Mouse (Mus musculus) intestine, postnatal 0 days (tissue): ENCODE measurements around the gene Reln. TPM values are rescaled to one million over a fixed set of nuclear protein-coding genes. Genes with fewer than 3 reads are reported as not detected.

ENCODE experiments used
- ATAC-seq: fragments of 200-750 bp; cut with Nextera tagmentation; 2 replicates; pipeline ENCODE4 v1.8.0; 2017; ENCODE audit warnings: mild to moderate bottlenecking, moderate TSS enrichment, moderate library complexity
- H3K27ac ChIP-seq: fragments of 300-500 bp; sonication (generic); 2 replicates; pipeline ENCODE4 v1.5.1; 2014; ENCODE audit warnings: mild to moderate bottlenecking, low read depth, low read length, moderate library complexity
- H3K27me3 ChIP-seq: fragments of 300-500 bp; sonication (generic); replicated peaks from 2 replicates; pipeline ENCODE4 v1.6.1; 2014; ENCODE audit warnings: low read length, mixed read lengths; ENCODE audit not compliant: control insufficient read depth, insufficient read depth
- H3K36me3 ChIP-seq: fragments of 300-500 bp; sonication (generic); 2 replicates; pipeline ENCODE4 v1.6.1; 2014; ENCODE audit warnings: mild to moderate bottlenecking, moderate library complexity; ENCODE audit not compliant: control insufficient read depth, insufficient read depth
- H3K4me1 ChIP-seq: fragments of 300-500 bp; sonication (generic); replicated peaks from 2 replicates; pipeline ENCODE4 v1.6.1; 2014; ENCODE audit warnings: antibody characterized with exemption, low read length, mixed read lengths; ENCODE audit not compliant: control insufficient read depth, insufficient read depth
- H3K4me2 ChIP-seq: fragments of 300-500 bp; sonication (generic); replicated peaks from 2 replicates; pipeline ENCODE4 v1.6.1; 2014; ENCODE audit warnings: low read depth, mild to moderate bottlenecking, moderate library complexity
- H3K4me3 ChIP-seq: fragments of 300-500 bp; sonication (generic); 2 replicates; pipeline ENCODE4 v1.5.1; 2014; ENCODE audit warnings: low read depth, low read length
- H3K9ac ChIP-seq: fragments of 300-500 bp; sonication (generic); 2 replicates; pipeline ENCODE4 v1.6.1; 2014; ENCODE audit warnings: mild to moderate bottlenecking, low read depth, low read length
- H3K9me3 ChIP-seq: fragments of 300-500 bp; sonication (generic); 2 replicates; pipeline ENCODE4 v1.6.1; 2016; ENCODE audit warnings: mixed run types; ENCODE audit not compliant: control insufficient read depth
- CTCF ChIP-seq: sonication (generic); IDR thresholded peaks from 2 replicates; pipeline ENCODE4 v1.5.1; 2016; ENCODE audit warnings: low read depth, mild to moderate bottlenecking, control low read depth, antibody characterized with exemption, moderate library complexity
- WGBS: fragments of 180-500 bp; shearing (Covaris S2); extraction: QIAGEN DNeasy Blood & Tissue Kit; methylation state at CpG from one replicate; pipeline ENCODE4 v1.1.7; 2014; 5-methylcytosine and 5-hydroxymethylcytosine counted together
- polyA plus RNA-seq: library from polyadenylated mRNA; unstranded; fragments of >200 nt; fragmentation: Nextera tagmentation; extraction: Ambion mirVana; gene quantifications from 2 replicates; pipeline ENCODE4 v1.2.1, GENCODE M21; 2015

Reln gene
- polyA plus RNA-seq, 1 experiment from 2014 or later, result 5.3 TPM

DNA sequence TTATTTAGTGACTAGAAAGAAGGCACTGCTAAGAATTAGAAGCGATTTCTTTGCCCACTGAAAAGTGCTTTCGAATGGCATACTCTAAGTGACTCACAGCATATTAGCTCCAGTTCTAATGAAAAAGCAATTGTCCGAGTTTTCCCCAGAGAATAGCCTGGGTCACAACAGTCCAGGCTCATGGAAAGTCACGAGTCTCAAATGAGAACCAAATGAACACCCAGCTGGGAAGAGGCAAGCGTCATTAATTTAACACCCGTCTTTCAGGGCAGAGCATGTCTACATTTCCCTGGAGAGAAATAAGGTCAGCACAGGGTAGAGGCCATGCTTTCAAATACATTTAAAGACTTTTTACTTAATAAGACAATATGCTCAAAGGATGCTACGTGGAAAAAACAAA lies 312.8 kb downstream of the Reln start:
- Histone ChIP-seq H3K4me2 (no peak overlapping the region), H3K9ac (no peak overlapping the region), H3K27me3 (no peaks in the 10 kb centered on the region), H3K36me3 (no peaks in the 10 kb centered on the region), H3K4me3 (no peak overlapping the region), H3K9me3 (no peaks in the 10 kb centered on the region), H3K4me1 (no peaks in the 10 kb centered on the region), H3K27ac (no peak overlapping the region)
- TF ChIP-seq CTCF, result no peak
- no peak for ATAC-seq
- WGBS, result 73% methylated on average over 7 of the region's 7 CpGs

DNA sequence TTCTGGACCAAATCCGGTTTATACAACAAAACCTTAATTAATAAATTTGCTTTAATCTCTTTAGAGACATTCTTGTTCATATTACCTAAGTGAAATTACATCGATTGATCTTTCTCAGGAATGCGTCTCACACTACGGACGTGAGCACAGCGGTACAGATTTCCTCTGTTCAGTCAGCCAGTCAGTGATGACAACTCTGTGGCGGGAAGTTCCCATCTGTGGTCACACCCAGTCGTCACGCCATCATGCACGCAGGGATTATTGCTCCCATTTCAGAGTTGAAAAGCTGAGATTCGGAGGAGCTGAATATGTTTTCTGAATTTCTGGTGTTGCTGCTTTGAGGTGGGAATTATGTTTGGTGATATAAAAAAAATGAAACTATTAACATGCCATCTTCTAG lies 316.1 kb downstream of the Reln start:
- H3K4me3 ChIP-seq, result no peak overlapping the region
- H3K9ac ChIP-seq, result no peak overlapping the region
- no peaks in the 10 kb centered on the region for H3K4me1 ChIP-seq
- H3K36me3 ChIP-seq, result no peaks in the 10 kb centered on the region
- no peak for ATAC-seq
- no peaks in the 10 kb centered on the region for H3K9me3 ChIP-seq
- no peak overlapping the region for H3K4me2 ChIP-seq
- H3K27me3 ChIP-seq, result no peaks in the 10 kb centered on the region
- WGBS, result 90% methylated on average over 11 of the region's 11 CpGs
- TF ChIP-seq CTCF, result no peak
- no peak overlapping the region for H3K27ac ChIP-seq

DNA sequence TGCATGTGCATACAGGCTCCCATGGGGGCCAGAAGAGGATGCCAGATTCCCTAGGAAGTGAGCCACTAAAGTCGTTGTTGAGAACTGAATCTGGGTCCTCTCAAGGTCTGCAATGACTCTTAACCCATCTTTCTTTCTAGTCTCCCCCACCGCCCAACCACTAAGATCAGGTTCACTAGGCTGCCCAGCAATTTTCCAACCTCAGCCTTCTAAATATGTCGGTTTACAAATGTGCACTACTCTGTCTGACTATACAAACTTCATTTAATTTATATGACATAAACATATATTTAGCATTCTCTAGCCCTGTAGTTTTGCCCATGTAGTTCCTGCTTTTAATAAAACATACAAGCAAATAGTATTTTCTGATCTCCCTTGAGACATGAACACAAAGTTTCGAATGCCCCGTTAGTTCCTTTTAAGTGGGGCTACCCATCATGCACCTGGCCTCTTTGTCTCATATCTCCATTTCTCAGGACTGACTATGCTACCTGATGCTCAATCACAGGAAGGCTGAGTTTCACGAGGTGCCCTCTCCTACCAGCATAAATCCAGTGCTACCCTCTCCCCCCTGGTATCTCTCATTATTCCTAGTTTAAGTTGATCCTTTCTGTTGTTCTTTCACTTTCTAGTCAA lies 317.1 kb downstream of the Reln start:
- no peaks in the 10 kb centered on the region for H3K9me3 ChIP-seq
- H3K27me3 ChIP-seq, result no peaks in the 10 kb centered on the region
- no peak overlapping the region for H3K9ac ChIP-seq
- TF ChIP-seq CTCF, result no peak
- no peak overlapping the region for H3K27ac ChIP-seq
- H3K4me1 ChIP-seq, result no peaks in the 10 kb centered on the region
- no peaks in the 10 kb centered on the region for H3K36me3 ChIP-seq
- no peak for ATAC-seq
- WGBS, result 83% methylated on average over 6 of the region's 6 CpGs
- H3K4me3 ChIP-seq, result no peak overlapping the region
- no peak overlapping the region for H3K4me2 ChIP-seq

DNA sequence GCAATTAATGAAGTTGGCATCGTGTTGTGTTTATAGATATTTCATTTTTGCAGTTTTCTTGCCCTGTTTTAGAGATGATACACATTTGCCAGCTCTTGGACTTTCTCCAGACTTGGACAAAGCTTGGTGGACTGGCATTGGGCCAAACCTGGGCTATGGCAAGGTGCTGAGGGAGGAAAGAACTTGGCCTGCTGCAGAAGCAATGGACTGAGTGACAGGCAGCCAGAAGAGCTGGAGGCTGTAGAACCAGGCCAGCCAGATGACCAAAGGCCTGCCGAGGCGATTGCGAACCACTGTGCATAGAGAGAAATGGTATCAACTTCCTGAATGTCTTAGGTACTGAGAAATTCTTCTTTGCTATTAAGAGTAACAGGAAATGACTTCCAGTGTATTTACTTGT lies 318.8 kb downstream of the Reln start:
- Histone ChIP-seq H3K4me1 (no peaks in the 10 kb centered on the region), H3K4me3 (no peak overlapping the region), H3K9me3 (no peaks in the 10 kb centered on the region), H3K27me3 (no peaks in the 10 kb centered on the region), H3K9ac (no peak overlapping the region), H3K27ac (no peak overlapping the region), H3K4me2 (no peak overlapping the region), H3K36me3 (no peaks in the 10 kb centered on the region)
- 78% methylated on average over 4 of the region's 4 CpGs for WGBS
- no peak for ATAC-seq
- no peak for TF ChIP-seq CTCF

DNA sequence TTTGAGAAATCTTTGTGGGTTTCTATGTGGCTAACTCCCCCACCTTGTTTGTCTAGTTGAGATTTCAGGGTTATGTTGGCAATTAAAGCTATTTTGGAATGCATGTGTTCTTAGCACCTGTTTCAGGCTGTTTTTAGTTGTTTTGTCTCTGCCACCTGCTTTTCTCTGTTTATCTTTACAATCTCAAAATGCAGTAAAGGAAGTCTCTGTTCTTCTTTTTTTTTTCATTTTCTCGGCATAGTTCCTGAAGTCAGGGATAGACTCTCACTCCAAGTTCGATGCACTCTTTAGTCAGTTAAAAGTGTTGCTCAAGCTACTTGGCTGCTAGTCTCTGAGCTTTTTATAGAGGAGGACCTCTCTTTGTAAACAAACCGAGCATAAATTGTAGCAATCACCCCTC lies 320.4 kb downstream of the Reln start:
- Histone ChIP-seq H3K9me3 (no peaks in the 10 kb centered on the region), H3K4me3 (no peak overlapping the region), H3K9ac (no peak overlapping the region), H3K36me3 (no peaks in the 10 kb centered on the region), H3K27ac (no peak overlapping the region), H3K4me1 (no peaks in the 10 kb centered on the region), H3K27me3 (no peaks in the 10 kb centered on the region), H3K4me2 (no peak overlapping the region)
- no peak for ATAC-seq
- 19% methylated on average over 3 of the region's 3 CpGs for WGBS
- no peak for TF ChIP-seq CTCF

DNA sequence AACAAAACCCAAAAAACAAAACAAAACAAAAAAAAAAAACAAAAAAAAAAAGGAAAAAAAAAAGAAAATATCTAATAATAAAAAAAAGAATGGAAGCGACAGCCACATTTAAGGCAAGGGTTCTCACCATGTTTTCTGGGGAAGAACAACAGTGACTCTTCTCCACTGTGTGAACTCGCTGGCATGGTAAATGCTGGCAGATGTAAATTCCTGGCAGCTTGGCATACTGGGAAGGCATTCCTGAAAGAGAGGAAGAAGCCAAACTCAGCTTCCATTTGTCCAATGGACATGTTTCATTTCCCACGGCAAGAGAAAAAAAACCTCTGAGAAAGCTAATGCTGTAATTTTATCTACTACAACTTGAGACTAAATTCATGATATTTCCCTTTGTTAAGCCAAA lies 326.6 kb downstream of the Reln start:
- no peaks in the 10 kb centered on the region for H3K36me3 ChIP-seq
- H3K27ac ChIP-seq, result no peak overlapping the region
- H3K9me3 ChIP-seq, result no peaks in the 10 kb centered on the region
- no peak overlapping the region for H3K4me2 ChIP-seq
- H3K4me3 ChIP-seq, result no peak overlapping the region
- H3K27me3 ChIP-seq, result no peaks in the 10 kb centered on the region
- no peak for ATAC-seq
- no peaks in the 10 kb centered on the region for H3K4me1 ChIP-seq
- 90% methylated on average over 3 of the region's 3 CpGs for WGBS
- H3K9ac ChIP-seq, result no peak overlapping the region
- TF ChIP-seq CTCF, result no peak

DNA sequence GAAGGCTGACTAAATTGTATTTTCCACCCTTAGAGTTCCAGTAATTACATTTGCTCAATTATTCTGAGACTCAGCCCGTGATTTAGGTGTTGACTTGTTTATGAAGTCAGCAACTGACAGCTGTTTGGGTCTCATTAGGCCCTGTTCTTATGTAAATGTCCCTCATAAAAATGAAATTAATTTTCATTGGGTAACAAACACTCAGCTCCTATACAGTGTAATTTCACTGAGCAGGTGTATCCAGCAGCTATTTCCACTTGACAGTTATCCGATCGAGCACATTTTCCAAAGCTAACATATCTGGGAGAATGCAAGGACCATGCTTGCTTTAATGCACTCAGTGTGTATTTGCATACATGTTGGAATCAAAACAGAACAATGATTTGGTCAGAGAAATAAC lies 330.0 kb downstream of the Reln start:
- Histone ChIP-seq H3K36me3 (no peaks in the 10 kb centered on the region), H3K27me3 (no peaks in the 10 kb centered on the region), H3K4me2 (no peak overlapping the region), H3K9ac (no peak overlapping the region), H3K9me3 (no peaks in the 10 kb centered on the region), H3K4me1 (no peaks in the 10 kb centered on the region), H3K4me3 (no peak overlapping the region), H3K27ac (no peak overlapping the region)
- no peak for TF ChIP-seq CTCF
- 87% methylated on average over 3 of the region's 3 CpGs for WGBS
- no peak for ATAC-seq
